Mouse (Mus musculus): ENCODE results near the gene Xxylt1. TPM values are rescaled to one million over a fixed set of nuclear protein-coding genes. Genes with fewer than 3 reads are reported as not detected.
A peak's percentile ranks its signal among the peaks of the same experiment; 100 is the strongest.

Gene Xxylt1
- polyA plus RNA-seq, 1 experiment = 36.3 TPM

- TF ChIP-seq POLR2A (IDR thresholded peaks at IDR 0.05; ENCODE audit: low read depth, low read length) (no peak), CTCF (IDR thresholded peaks at IDR 0.05; ENCODE audit: borderline replicate concordance, insufficient read depth, low read length) (no peak)
- Histone ChIP-seq H3K4me3 (ENCODE audit: insufficient read depth, low read length) (no peak overlapping the region), H3K27ac (ENCODE audit: insufficient read depth, low read length) (peak overlapping the region; percentile 80), H3K4me1 (ENCODE audit: control insufficient read depth, insufficient read depth, low read length) (no peaks in the 10 kb centered on the region)
Observed at GRCm38 (mm10) chr16:30956141-30956540, 125.1 kb downstream of the Xxylt1 start.

GRCm38 (mm10) chr16:30948636-30949035, 132.6 kb downstream of the Xxylt1 start:
- H3K4me1 ChIP-seq (ENCODE audit: control insufficient read depth, insufficient read depth, low read length) = no peaks in the 10 kb centered on the region
- no peak overlapping the region for H3K27ac ChIP-seq (ENCODE audit: insufficient read depth, low read length)
- no peak for TF ChIP-seq CTCF (IDR thresholded peaks at IDR 0.05; ENCODE audit: borderline replicate concordance, insufficient read depth, low read length)
- TF ChIP-seq POLR2A (IDR thresholded peaks at IDR 0.05; ENCODE audit: low read depth, low read length) = no peak
- no peak overlapping the region for H3K4me3 ChIP-seq (ENCODE audit: insufficient read depth, low read length)

GRCm38 (mm10) chr16:30948216-30948615, 133.0 kb downstream of the Xxylt1 start:
- TF ChIP-seq POLR2A (IDR thresholded peaks at IDR 0.05; ENCODE audit: low read depth, low read length) (no peak), CTCF (IDR thresholded peaks at IDR 0.05; ENCODE audit: borderline replicate concordance, insufficient read depth, low read length) (no peak)
- H3K4me3 ChIP-seq (ENCODE audit: insufficient read depth, low read length) = no peak overlapping the region
- H3K4me1 ChIP-seq (ENCODE audit: control insufficient read depth, insufficient read depth, low read length) = no peaks in the 10 kb centered on the region
- no peak overlapping the region for H3K27ac ChIP-seq (ENCODE audit: insufficient read depth, low read length)

GRCm38 (mm10) chr16:30944886-30945285, 136.3 kb downstream of the Xxylt1 start:
- H3K4me3 ChIP-seq (ENCODE audit: insufficient read depth, low read length) = no peak overlapping the region
- TF ChIP-seq POLR2A (IDR thresholded peaks at IDR 0.05; ENCODE audit: low read depth, low read length) (no peak), CTCF (IDR thresholded peaks at IDR 0.05; ENCODE audit: borderline replicate concordance, insufficient read depth, low read length) (no peak)
- H3K27ac ChIP-seq (ENCODE audit: insufficient read depth, low read length) = no peak overlapping the region
- no peaks in the 10 kb centered on the region for H3K4me1 ChIP-seq (ENCODE audit: control insufficient read depth, insufficient read depth, low read length)

- H3K4me1 ChIP-seq (ENCODE audit: control insufficient read depth, insufficient read depth, low read length) = no peaks in the 10 kb centered on the region
- TF ChIP-seq CTCF (IDR thresholded peaks at IDR 0.05; ENCODE audit: borderline replicate concordance, insufficient read depth, low read length) (no peak), POLR2A (IDR thresholded peaks at IDR 0.05; ENCODE audit: low read depth, low read length) (no peak)
- no peak overlapping the region for H3K27ac ChIP-seq (ENCODE audit: insufficient read depth, low read length)
- no peak overlapping the region for H3K4me3 ChIP-seq (ENCODE audit: insufficient read depth, low read length)
Observed at GRCm38 (mm10) chr16:30943919-30944318, 137.3 kb downstream of the Xxylt1 start.

- peaks cover 7% of the 10 kb centered on the region; the same call in 1 of the 2 replicates for H3K4me1 ChIP-seq (ENCODE audit: control insufficient read depth, insufficient read depth, low read length)
- H3K4me3 ChIP-seq (ENCODE audit: insufficient read depth, low read length) = no peak overlapping the region
- no peak for TF ChIP-seq POLR2A (IDR thresholded peaks at IDR 0.05; ENCODE audit: low read depth, low read length)
- no peak for TF ChIP-seq CTCF (IDR thresholded peaks at IDR 0.05; ENCODE audit: borderline replicate concordance, insufficient read depth, low read length)
- H3K27ac ChIP-seq (ENCODE audit: insufficient read depth, low read length) = no peak overlapping the region
Observed at GRCm38 (mm10) chr16:30940699-30941098, 140.5 kb downstream of the Xxylt1 start.

GRCm38 (mm10) chr16:30939903-30940302, 141.3 kb downstream of the Xxylt1 start:
- H3K4me1 ChIP-seq (ENCODE audit: control insufficient read depth, insufficient read depth, low read length) = peaks cover 7% of the 10 kb centered on the region; the same call in 1 of the 2 replicates
- H3K27ac ChIP-seq (ENCODE audit: insufficient read depth, low read length) = no peak overlapping the region
- no peak for TF ChIP-seq CTCF (IDR thresholded peaks at IDR 0.05; ENCODE audit: borderline replicate concordance, insufficient read depth, low read length)
- no peak for TF ChIP-seq POLR2A (IDR thresholded peaks at IDR 0.05; ENCODE audit: low read depth, low read length)

GRCm38 (mm10) chr16:30939210-30939609, 142.0 kb downstream of the Xxylt1 start:
- H3K27ac ChIP-seq (ENCODE audit: insufficient read depth, low read length) = no peak overlapping the region
- H3K4me1 ChIP-seq (ENCODE audit: control insufficient read depth, insufficient read depth, low read length) = peaks cover 7% of the 10 kb centered on the region
- H3K4me3 ChIP-seq (ENCODE audit: insufficient read depth, low read length) = no peak overlapping the region
- TF ChIP-seq CTCF (IDR thresholded peaks at IDR 0.05; ENCODE audit: borderline replicate concordance, insufficient read depth, low read length) = no peak
- TF ChIP-seq POLR2A (IDR thresholded peaks at IDR 0.05; ENCODE audit: low read depth, low read length) = no peak

More at GRCm38 (mm10) chr16:30939903-30940302, 141.3 kb downstream of the Xxylt1 start:
- no peak overlapping the region for H3K4me3 ChIP-seq (ENCODE audit: insufficient read depth, low read length)

GRCm38 (mm10) chr16:30938664-30939063, 142.6 kb downstream of the Xxylt1 start:
- Histone ChIP-seq H3K4me1 (ENCODE audit: control insufficient read depth, insufficient read depth, low read length) (peaks cover 7% of the 10 kb centered on the region), H3K4me3 (ENCODE audit: insufficient read depth, low read length) (no peak overlapping the region), H3K27ac (ENCODE audit: insufficient read depth, low read length) (no peak overlapping the region)
- TF ChIP-seq POLR2A (IDR thresholded peaks at IDR 0.05; ENCODE audit: low read depth, low read length) (no peak), CTCF (IDR thresholded peaks at IDR 0.05; ENCODE audit: borderline replicate concordance, insufficient read depth, low read length) (no peak)

GRCm38 (mm10) chr16:30937665-30938064, 143.6 kb downstream of the Xxylt1 start:
- TF ChIP-seq CTCF (IDR thresholded peaks at IDR 0.05; ENCODE audit: borderline replicate concordance, insufficient read depth, low read length) = no peak
- TF ChIP-seq POLR2A (IDR thresholded peaks at IDR 0.05; ENCODE audit: low read depth, low read length) = no peak
- no peak overlapping the region for H3K27ac ChIP-seq (ENCODE audit: insufficient read depth, low read length)
- H3K4me3 ChIP-seq (ENCODE audit: insufficient read depth, low read length) = no peak overlapping the region
- peaks cover 7% of the 10 kb centered on the region for H3K4me1 ChIP-seq (ENCODE audit: control insufficient read depth, insufficient read depth, low read length)

GRCm38 (mm10) chr16:30936471-30936870, 144.8 kb downstream of the Xxylt1 start:
- Histone ChIP-seq H3K4me1 (ENCODE audit: control insufficient read depth, insufficient read depth, low read length) (peaks cover 7% of the 10 kb centered on the region), H3K4me3 (ENCODE audit: insufficient read depth, low read length) (no peak overlapping the region), H3K27ac (ENCODE audit: insufficient read depth, low read length) (no peak overlapping the region)
- TF ChIP-seq CTCF (IDR thresholded peaks at IDR 0.05; ENCODE audit: borderline replicate concordance, insufficient read depth, low read length) = no peak
- no peak for TF ChIP-seq POLR2A (IDR thresholded peaks at IDR 0.05; ENCODE audit: low read depth, low read length)

Measured in embryonic fibroblast, embryonic 13.5 days (primary cell).